Mouse (Mus musculus): Measurements from ENCODE around the gene Btd. TPM values are rescaled to one million over a fixed set of nuclear protein-coding genes. Genes with fewer than 3 reads are reported as not detected.
"Not testable (repeated sequence)": the region's sequence is repeated elsewhere in the genome, so short reads cannot be mapped to it uniquely, and the experiment has no call there.

The Btd gene
- total RNA-seq (2021) = 10 to 100 TPM; 43.9 to 48.6 TPM
- long read RNA-seq, experiment 1, transcript Btd-202 (3 exons, 689 nt) = minor isoform, 5 of 93 reads
- long read RNA-seq, experiment 1, transcript Btd-201 (4 exons, 2,324 nt) = major isoform, 70 of 93 reads
- long read RNA-seq, experiment 1, partial matches to known transcripts = 16 of 93 reads
- long read RNA-seq, experiment 1, other reads (novel, unspliced or antisense) = 2 of 93 reads
- long read RNA-seq, experiment 2, transcript Btd-202 (3 exons, 689 nt) = minor isoform, 5 of 59 reads
- long read RNA-seq, experiment 2, transcript Btd-201 (4 exons, 2,324 nt) = major isoform, 45 of 59 reads
- long read RNA-seq, experiment 2, partial matches to known transcripts = 7 of 59 reads
- long read RNA-seq, experiment 2, other reads (novel, unspliced or antisense) = 2 of 59 reads

- peak; percentile 92 for DNase-seq
Observed at GRCm38 (mm10) chr14:31640890-31641505, at the start of gene Btd, which contains the start of gene Hacl1. Gene Btd, plus strand, starts transcription at chr14:31641028. Gene Hacl1, minus strand, starts transcription at chr14:31641286.

DNA sequence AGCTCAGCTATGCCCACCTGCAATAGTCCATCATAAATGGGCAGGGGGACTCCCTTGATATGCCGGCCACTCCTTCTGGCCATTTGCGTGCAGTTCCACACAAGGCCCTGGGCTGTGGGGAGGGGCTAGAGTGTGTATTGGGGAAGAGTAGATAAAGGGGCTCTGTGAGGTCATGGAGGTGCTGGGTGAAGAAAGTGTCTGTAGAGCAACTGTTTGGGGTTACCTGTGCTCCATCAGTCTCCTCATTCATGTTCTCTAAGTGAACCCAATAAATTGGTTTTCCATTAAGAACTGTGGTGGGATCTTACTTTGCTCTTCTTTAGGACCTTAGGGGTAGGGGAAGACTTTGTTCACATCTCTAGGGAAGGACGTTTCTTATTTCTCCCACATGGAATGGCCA, 49.6 kb upstream of the Btd start, which contains the start of gene Colq:
Gene Colq (minus strand): TSS at position 101 of the 400 bp plus-strand sequence.
- DNase-seq = no peak

GRCm38 (mm10) chr14:31593036-31593435, 47.8 kb upstream of the Btd start:
- no peak for DNase-seq

GRCm38 (mm10) chr14:31594693-31595092, 46.1 kb upstream of the Btd start:
- DNase-seq = no peak

GRCm38 (mm10) chr14:31596408-31596807, 44.4 kb upstream of the Btd start:
- no peak for DNase-seq

- no peak for DNase-seq
Observed at GRCm38 (mm10) chr14:31597446-31597845, 43.4 kb upstream of the Btd start.

DNA sequence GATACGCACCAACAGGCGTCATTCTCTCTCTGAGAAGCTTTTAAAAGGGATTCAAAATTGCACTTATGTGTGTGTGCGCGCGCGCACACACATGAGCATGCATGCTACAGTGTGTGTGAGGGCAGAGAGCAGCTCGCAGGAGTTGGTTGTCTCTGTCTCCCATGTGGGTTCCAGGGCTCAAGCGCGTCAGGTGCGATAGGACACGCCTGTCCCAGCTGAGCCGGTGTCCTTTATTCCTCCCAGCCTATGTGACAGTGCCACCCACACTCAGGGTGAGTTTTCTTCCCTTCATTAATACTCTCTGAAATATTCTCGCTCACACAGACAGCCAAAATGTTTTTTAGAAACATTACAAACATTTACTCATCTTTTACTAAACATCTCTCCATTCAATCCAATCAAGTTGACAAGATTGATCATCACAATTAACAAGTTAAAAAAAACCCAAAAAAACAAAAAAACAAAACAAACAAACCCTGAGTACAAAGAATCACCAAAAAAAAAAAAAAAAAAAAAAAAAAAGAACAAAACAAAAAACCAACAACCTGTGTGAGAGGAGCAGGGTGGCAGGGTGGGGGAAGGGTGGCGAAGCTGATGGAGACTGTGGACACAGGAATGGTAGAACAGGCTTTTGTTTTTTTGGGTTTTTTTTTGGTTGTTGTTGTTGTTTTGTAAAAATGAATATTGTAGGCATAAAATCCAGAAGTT, 38.8 kb upstream of the Btd start:
- no peak for DNase-seq

GRCm38 (mm10) chr14:31602616-31602979, 38.2 kb upstream of the Btd start:
- DNase-seq = not testable (repeated sequence)

DNA sequence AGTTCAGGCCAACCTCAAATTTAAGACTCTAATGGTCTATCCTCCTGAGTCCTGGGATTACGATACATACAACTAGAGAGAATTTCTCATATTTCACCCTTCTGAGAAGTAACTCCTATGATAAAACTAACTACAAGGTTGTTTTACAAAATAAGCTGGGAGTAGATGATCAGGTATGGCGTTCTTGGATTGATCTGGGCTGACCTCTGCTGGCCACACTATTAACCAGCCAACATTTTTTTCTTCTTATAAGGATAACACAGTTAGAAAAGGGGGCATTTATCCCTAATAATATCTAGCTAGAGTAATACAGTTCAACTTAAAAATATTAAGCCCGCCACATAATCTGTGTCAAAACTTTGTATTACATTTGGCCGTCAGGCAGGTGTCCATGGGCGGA, 35.9 kb upstream of the Btd start:
- peak; percentile 16 for DNase-seq

DNA sequence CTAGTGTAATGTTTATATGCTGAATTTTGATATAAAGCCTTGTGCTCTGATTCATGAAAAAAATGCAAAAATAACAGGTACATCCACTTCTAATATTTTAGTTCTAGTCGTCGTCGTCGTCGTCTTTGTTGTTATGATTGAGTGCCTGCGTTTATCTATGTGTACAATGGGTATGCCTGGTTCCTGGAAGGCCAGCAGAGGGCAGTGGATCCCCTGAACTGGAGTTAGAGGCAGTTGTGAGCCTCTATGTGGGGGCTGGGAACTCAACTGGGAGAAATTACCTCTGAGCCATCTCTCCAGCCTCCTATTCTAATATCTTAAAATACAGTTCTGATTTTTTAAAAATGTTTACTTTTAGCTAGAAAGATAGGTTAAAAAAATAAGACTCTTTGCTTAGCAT, 35.3 kb upstream of the Btd start:
- no peak for DNase-seq

DNA sequence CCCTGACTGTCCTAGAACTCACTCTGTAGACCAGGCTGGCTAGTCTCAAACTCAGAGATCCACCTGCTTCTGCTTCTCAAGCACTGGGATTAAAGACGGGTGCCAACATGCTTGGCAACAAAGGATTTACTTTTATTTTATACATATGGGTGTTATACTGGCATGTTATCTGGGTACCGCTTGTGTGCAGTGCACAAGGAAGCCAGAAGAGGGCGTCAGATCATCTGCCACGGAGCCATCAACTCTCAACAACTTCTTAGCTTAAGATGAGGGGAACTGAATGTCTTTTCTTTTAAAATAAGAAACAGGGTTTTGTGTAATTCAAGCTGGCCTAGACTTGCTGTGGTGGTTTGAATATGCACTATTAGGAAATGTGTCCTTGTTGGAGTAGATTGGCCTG, 28.8 kb upstream of the Btd start:
- no peak for DNase-seq

- DNase-seq = no peak
Observed at GRCm38 (mm10) chr14:31613671-31614070, 27.2 kb upstream of the Btd start.

GRCm38 (mm10) chr14:31617204-31617603, 23.6 kb upstream of the Btd start:
- no peak for DNase-seq

DNA sequence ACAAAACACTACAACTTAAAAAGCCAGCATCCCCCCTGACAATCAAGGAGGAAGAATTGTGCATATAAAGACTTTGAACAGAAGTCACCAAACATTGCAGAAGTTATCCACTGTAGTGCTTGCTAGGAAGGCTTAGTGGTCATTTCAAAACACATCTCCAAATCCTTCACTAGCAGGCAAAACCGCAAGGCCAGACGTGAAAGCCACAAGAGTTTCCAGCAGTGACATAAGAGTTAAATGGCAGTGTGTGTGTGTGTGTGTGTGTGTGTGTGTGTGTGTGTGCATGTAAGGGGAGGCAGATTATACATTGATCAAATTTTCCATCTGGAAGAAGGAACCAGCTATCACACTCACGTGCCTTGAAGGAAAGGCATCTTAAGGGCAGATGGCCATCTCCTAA, 22.8 kb upstream of the Btd start:
- DNase-seq = no peak

DNA sequence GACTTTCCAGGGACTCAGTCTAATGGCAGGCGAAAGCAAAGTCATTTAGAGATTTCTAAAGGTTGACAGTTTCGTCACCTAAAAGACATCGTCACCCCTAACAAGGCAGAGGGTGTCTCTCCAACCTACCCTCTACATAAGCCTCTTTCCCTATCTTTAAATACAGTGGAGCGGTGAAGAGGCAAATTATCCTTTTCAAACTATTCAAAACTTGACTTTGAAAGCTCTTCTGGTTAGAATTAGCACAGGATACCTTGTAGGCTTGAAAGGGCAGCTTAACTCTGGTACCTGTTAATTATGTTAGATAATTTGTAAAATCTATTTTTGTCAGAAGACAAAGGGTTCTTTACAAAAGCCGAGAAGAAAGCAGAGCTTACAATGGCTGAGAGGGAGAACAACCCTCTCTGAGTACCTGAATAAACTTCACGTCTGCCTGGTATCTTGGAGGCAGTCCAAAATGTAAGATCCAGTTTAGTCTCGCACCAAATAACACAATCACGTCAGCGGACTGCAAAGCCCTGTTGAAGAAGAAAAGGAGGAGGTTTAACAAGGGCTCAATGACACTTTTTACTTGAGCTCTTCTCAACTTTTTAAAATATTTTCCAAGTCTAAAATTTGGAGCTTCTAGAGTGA, 20.1 kb upstream of the Btd start:
- DNase-seq = no peak

DNA sequence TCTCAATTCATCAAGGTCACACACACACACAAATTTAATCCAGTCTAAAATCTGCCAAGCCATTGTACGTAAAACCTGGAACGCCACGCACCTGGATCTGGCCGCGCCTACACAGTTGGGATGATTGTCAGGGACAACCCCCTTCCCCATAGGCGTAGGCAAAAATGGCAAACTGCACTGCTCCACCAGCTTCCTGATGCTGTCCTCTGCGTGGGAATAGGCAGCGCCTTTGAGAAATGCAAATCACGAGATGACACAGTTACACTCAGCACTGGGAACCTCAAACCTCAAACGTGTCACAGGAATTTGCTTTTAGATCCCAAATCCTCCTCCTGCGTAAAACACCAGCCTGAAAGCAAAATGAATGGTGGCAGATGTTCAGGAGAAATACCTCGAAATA, 18.1 kb upstream of the Btd start:
- DNase-seq = no peak

DNA sequence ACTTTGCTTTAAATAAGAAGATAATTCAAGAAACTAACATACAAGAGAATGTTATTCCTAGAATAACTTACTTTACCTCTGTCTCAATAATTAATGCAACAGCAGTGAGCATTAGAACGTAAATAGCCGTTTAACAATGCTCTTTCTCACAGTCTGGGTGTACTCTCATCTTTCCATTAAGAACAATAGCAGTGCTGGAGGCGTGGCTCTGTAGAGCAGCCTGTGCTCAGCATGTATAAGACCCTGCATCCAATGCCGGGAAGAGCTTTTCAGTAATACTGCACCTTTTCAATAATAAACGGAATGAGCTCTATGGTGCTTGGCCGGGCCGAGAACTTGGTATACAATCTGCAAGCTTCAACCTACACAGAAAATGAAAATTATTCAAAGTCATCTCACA, 10.2 kb upstream of the Btd start:
- DNase-seq = no peak

DNA sequence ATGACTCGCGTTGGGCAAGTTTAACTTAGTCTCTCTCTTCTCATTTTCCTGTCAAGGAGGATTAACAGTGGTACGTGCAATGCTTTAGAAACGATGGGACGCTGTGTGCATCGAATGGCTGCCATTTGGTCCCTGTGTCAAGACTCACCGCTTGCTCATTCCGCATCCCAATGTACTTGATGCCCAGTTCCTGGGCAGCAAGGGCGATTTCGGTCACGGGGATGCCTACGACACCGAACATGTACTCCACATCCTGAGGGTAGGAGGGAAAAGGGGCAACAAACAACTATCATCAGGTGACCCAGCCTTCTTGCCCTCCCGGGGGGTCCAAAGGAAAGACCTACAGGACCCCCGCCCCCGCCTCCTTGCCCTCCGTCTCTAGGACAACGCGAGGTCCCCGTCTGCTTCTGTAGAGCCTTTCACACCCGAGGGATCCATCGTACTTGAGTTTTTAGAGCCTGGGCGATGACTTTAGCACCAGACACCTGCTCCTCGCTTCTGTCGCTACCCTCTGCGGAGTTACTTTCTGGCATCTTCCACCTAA, 410 bp upstream of the Btd start, which contains the start of gene Gm49387:
Gene Gm49387 (minus strand): TSS at position 533 of the 544 bp plus-strand sequence.
- no peak for DNase-seq

DNA sequence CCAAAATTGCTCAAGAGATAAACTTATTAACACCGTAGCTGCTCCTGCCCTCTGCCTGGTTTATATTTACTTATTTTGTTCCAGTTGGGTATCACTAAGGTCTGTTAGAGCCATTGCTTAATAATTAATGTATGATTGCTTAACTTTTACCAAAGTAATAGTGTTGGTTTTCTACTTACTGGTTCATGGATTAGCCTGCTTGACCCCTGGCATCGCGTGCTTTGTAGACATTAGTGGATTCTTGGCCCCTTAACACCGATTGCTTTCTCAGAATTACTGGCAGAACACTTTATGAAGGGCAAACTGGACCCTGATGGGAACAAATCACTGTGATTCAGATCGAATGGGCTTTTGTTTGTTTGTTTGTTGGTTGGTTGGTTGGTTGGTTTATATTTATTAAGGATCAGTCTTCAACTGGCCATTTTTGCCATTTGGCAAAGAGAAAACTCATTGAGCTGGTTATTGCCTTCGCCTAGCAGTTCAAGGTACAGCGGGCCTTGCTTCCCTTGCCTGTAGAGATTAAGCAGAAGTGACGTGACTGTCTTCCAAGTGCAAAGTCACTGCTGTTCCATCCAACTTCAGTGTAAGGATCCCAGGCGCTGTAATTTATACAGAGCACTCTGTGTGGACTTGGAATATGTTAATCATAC, 803 bp downstream of the Btd start:
- no peak for DNase-seq

GRCm38 (mm10) chr14:31644183-31644830, 3.5 kb downstream of the Btd start:
- DNase-seq = peak; percentile 86

DNA sequence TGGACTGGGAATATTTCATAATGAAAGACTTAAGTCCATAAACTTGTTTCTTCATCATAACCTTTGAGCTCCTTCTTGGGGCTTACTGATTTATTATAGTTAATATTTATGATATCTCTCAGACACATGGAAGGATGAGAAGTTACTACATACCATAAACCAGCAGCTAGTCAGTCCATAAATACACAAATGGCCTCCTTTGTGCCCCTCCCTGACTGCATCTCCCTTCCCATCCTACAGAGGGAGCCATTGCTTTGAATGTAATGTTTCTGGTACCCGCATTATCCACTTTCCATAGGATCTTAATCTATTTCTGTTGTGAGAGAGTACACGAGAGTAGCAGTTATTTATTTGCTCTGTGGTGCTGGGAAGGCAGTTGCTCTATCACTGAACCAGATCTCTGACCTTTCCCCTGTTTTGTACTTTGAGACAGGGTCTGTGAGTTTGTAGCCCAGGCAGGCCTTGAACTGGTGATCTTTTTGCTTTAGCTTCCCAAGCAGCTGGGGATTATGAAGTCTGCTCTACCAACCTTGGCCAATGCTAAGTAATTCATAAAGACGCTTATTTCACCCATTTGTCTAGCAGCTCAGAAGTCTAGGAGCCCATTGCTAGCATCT, 4.2 kb downstream of the Btd start:
- DNase-seq = no peak

Data from adrenal gland, postnatal 10 days (tissue).